Mouse (Mus musculus) layer of hippocampus, postnatal 25 days (tissue): ENCODE measurements at regions not wholly inside any gene's neighbourhood (a gene's known extent, or its start where the extent isn't known, plus 50 kb on each side); places are given as distances from the start of the nearest gene placed in this dataset.

Experiments used
- DNase-seq, 2 experiments: peaks; one replicate each; pipeline ENCODE4 v3.0.0; 2022; ENCODE audit warnings: mixed read lengths in 2 of 2, low spot score in 1 of 2; ENCODE audit errors: extremely low spot score in 1 of 2

DNA sequence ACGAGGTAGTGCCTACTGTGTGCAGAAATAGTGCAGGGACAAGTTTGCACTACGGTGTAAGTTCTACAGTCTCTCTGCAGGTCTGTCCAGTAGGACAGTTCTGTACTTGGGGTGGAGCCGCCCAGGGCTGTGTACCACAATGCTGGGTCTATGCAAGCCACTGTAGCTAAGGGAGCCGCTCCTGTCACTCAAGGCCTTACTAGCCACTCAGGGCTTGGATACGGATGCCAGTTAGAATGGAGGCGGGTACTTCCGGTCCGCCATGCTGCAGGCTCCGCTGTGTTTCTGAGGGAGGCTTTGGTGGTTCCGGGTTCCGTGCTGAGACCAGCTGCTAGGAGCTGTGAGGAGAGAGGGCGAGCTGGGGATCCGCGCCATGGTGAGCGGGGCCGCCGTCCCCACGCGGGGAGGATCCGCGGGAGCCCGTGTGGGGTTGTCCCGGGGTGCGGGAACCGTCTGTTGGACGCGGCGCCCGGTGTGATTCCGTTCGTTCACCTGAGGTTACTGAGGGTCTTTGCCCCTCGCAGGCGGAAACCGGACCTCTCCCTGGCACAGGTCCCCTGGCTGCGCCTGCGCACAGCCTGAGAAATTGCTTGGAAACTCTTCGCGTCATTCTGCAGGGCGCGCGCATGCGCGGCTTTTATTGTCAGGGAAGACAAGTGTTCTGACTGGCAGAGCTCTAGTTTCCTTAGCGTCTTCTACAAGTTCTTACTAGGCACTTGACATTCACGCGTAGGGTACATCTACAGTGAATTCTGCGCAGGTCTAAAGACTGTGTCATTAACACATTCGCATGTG, 51.0 kb upstream of the Zfp873 start:
- peak; percentile 30 to 37 for DNase-seq
